Mouse (Mus musculus): ENCODE results near the gene Snx14. TPM values are rescaled to one million over a fixed set of nuclear protein-coding genes. Genes with fewer than 3 reads are reported as not detected.
A peak's percentile ranks its signal among the peaks of the same experiment; 100 is the strongest.

Snx14 gene
- polyA plus RNA-seq, 1 experiment = 15.8 TPM

- Histone ChIP-seq H3K36me3 (ENCODE audit: control insufficient read depth, insufficient read depth, low read length) (no peaks in the 10 kb centered on the region), H3K4me3 (ENCODE audit: control insufficient read depth, low read depth, low read length) (no peak overlapping the region), H3K27me3 (ENCODE audit: control insufficient read depth, insufficient read depth, low read length) (no peaks in the 10 kb centered on the region), H3K4me1 (ENCODE audit: control insufficient read depth, insufficient read depth, low read length) (peaks cover 3% of the 10 kb centered on the region; the same call in 1 of the 2 replicates), H3K27ac (ENCODE audit: control insufficient read depth, insufficient read depth, low read depth, low read length) (no peak overlapping the region)
- TF ChIP-seq CTCF (IDR thresholded peaks at IDR 0.05; ENCODE audit: control insufficient read depth, insufficient read depth, insufficient replicate concordance, low read depth, low read length) = no peak
- TF ChIP-seq POLR2A (IDR thresholded peaks at IDR 0.05; ENCODE audit: control insufficient read depth, low read depth, low read length) = no peak
Observed at GRCm38 (mm10) chr9:88359140-88359539, 79.6 kb downstream of the Snx14 start.

GRCm38 (mm10) chr9:88357173-88357572, 81.6 kb downstream of the Snx14 start:
- H3K27me3 ChIP-seq (ENCODE audit: control insufficient read depth, insufficient read depth, low read length) = no peaks in the 10 kb centered on the region
- no peak overlapping the region for H3K4me3 ChIP-seq (ENCODE audit: control insufficient read depth, low read depth, low read length)
- H3K36me3 ChIP-seq (ENCODE audit: control insufficient read depth, insufficient read depth, low read length) = no peaks in the 10 kb centered on the region
- TF ChIP-seq POLR2A (IDR thresholded peaks at IDR 0.05; ENCODE audit: control insufficient read depth, low read depth, low read length) (no peak), CTCF (IDR thresholded peaks at IDR 0.05; ENCODE audit: control insufficient read depth, insufficient read depth, insufficient replicate concordance, low read depth, low read length) (no peak)
- H3K4me1 ChIP-seq (ENCODE audit: control insufficient read depth, insufficient read depth, low read length) = peaks cover 3% of the 10 kb centered on the region; the same call in 1 of the 2 replicates
- peak overlapping the region; percentile 59; the same call in 1 of the 2 replicates for H3K27ac ChIP-seq (ENCODE audit: control insufficient read depth, insufficient read depth, low read depth, low read length)

DNA sequence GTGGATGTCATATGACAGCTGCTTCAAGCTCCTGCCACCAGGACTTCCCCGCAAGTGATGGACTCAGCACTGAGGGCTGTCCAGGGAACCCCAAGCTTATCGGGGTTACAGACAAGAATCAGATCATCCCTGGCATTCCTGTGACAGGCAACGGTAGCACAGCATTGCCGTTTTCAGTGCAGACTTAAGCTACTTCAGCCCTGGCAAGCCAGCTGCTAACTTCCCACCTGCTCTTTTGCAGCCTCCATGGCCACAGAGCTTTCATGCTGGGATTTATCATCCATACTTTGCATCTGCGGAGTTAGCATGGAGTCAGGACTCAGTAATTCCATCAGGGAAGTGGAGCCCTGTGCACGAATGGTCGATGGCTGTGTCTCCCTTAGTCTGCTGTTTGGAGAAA, 85.3 kb downstream of the Snx14 start:
- TF ChIP-seq CTCF (IDR thresholded peaks at IDR 0.05; ENCODE audit: control insufficient read depth, insufficient read depth, insufficient replicate concordance, low read depth, low read length) (no peak), POLR2A (IDR thresholded peaks at IDR 0.05; ENCODE audit: control insufficient read depth, low read depth, low read length) (no peak)
- H3K27ac ChIP-seq (ENCODE audit: control insufficient read depth, insufficient read depth, low read depth, low read length) = no peak overlapping the region

DNA sequence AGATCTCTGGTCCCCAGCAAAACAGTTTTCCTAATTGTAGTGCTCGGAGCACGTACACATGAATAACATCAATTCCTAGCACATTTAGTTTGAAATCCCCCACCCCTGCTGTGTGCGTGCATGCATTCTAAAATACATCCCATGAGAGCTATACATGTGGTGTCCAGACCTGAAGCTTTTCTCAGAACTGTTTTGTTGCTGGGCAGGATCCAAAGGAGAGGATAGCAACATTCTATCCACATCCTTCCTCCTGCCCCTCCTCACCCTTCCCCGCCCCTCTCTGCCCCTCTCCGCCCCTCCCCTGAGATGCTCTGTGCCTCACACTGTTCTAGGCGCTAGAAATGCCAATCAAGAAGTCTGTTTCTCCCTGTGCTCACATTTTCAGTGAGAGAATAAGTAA, 86.0 kb downstream of the Snx14 start:
- no peaks in the 10 kb centered on the region for H3K27me3 ChIP-seq (ENCODE audit: control insufficient read depth, insufficient read depth, low read length)
- no peak for TF ChIP-seq CTCF (IDR thresholded peaks at IDR 0.05; ENCODE audit: control insufficient read depth, insufficient read depth, insufficient replicate concordance, low read depth, low read length)
- no peak for TF ChIP-seq POLR2A (IDR thresholded peaks at IDR 0.05; ENCODE audit: control insufficient read depth, low read depth, low read length)
- no peak overlapping the region for H3K4me3 ChIP-seq (ENCODE audit: control insufficient read depth, low read depth, low read length)
- no peaks in the 10 kb centered on the region for H3K36me3 ChIP-seq (ENCODE audit: control insufficient read depth, insufficient read depth, low read length)
- H3K27ac ChIP-seq (ENCODE audit: control insufficient read depth, insufficient read depth, low read depth, low read length) = no peak overlapping the region
- peaks cover 3% of the 10 kb centered on the region; the same call in 1 of the 2 replicates for H3K4me1 ChIP-seq (ENCODE audit: control insufficient read depth, insufficient read depth, low read length)

More for the DNA sequence above, 85.3 kb downstream of the Snx14 start:
- no peaks in the 10 kb centered on the region for H3K27me3 ChIP-seq (ENCODE audit: control insufficient read depth, insufficient read depth, low read length)
- no peak overlapping the region for H3K4me3 ChIP-seq (ENCODE audit: control insufficient read depth, low read depth, low read length)
- peaks cover 3% of the 10 kb centered on the region; the same call in 1 of the 2 replicates for H3K4me1 ChIP-seq (ENCODE audit: control insufficient read depth, insufficient read depth, low read length)
- no peaks in the 10 kb centered on the region for H3K36me3 ChIP-seq (ENCODE audit: control insufficient read depth, insufficient read depth, low read length)

GRCm38 (mm10) chr9:88351163-88351562, 87.6 kb downstream of the Snx14 start:
- Histone ChIP-seq H3K4me3 (ENCODE audit: control insufficient read depth, low read depth, low read length) (no peak overlapping the region), H3K4me1 (ENCODE audit: control insufficient read depth, insufficient read depth, low read length) (peaks cover 3% of the 10 kb centered on the region), H3K36me3 (ENCODE audit: control insufficient read depth, insufficient read depth, low read length) (no peaks in the 10 kb centered on the region), H3K27ac (ENCODE audit: control insufficient read depth, insufficient read depth, low read depth, low read length) (no peak overlapping the region), H3K27me3 (ENCODE audit: control insufficient read depth, insufficient read depth, low read length) (no peaks in the 10 kb centered on the region)
- TF ChIP-seq POLR2A (IDR thresholded peaks at IDR 0.05; ENCODE audit: control insufficient read depth, low read depth, low read length) (no peak), CTCF (IDR thresholded peaks at IDR 0.05; ENCODE audit: control insufficient read depth, insufficient read depth, insufficient replicate concordance, low read depth, low read length) (no peak)

DNA sequence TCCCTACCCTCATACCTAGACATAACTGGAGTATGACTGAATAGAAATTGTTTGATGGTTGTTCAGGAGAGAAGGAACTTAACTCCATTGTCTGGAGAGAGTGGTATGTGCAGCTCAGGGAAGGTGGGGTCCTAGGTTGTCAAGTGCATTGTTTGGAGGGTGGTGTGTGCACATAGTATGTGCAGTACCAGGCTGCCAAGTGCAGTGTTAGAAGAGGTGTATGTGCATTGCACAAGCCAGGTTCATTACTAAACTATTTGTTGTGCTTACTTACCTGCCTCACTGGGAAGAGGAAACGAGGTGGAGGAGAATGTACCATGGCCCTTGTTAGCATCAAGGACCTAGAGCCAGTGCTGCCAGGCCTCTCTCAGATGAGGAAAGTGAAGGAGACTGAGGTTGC, 88.4 kb downstream of the Snx14 start:
- no peak overlapping the region for H3K4me3 ChIP-seq (ENCODE audit: control insufficient read depth, low read depth, low read length)
- H3K36me3 ChIP-seq (ENCODE audit: control insufficient read depth, insufficient read depth, low read length) = no peaks in the 10 kb centered on the region
- H3K27ac ChIP-seq (ENCODE audit: control insufficient read depth, insufficient read depth, low read depth, low read length) = no peak overlapping the region
- no peaks in the 10 kb centered on the region for H3K27me3 ChIP-seq (ENCODE audit: control insufficient read depth, insufficient read depth, low read length)
- TF ChIP-seq CTCF (IDR thresholded peaks at IDR 0.05; ENCODE audit: control insufficient read depth, insufficient read depth, insufficient replicate concordance, low read depth, low read length) (no peak), POLR2A (IDR thresholded peaks at IDR 0.05; ENCODE audit: control insufficient read depth, low read depth, low read length) (no peak)
- peaks cover 3% of the 10 kb centered on the region for H3K4me1 ChIP-seq (ENCODE audit: control insufficient read depth, insufficient read depth, low read length)

- no peak overlapping the region for H3K4me3 ChIP-seq (ENCODE audit: control insufficient read depth, low read depth, low read length)
- H3K4me1 ChIP-seq (ENCODE audit: control insufficient read depth, insufficient read depth, low read length) = peaks cover 3% of the 10 kb centered on the region
- no peaks in the 10 kb centered on the region for H3K27me3 ChIP-seq (ENCODE audit: control insufficient read depth, insufficient read depth, low read length)
- no peak for TF ChIP-seq CTCF (IDR thresholded peaks at IDR 0.05; ENCODE audit: control insufficient read depth, insufficient read depth, insufficient replicate concordance, low read depth, low read length)
- TF ChIP-seq POLR2A (IDR thresholded peaks at IDR 0.05; ENCODE audit: control insufficient read depth, low read depth, low read length) = no peak
- H3K36me3 ChIP-seq (ENCODE audit: control insufficient read depth, insufficient read depth, low read length) = no peaks in the 10 kb centered on the region
- H3K27ac ChIP-seq (ENCODE audit: control insufficient read depth, insufficient read depth, low read depth, low read length) = no peak overlapping the region
Observed at GRCm38 (mm10) chr9:88348623-88349022, 90.1 kb downstream of the Snx14 start.

- Histone ChIP-seq H3K4me1 (ENCODE audit: control insufficient read depth, insufficient read depth, low read length) (peaks cover 3% of the 10 kb centered on the region), H3K36me3 (ENCODE audit: control insufficient read depth, insufficient read depth, low read length) (no peaks in the 10 kb centered on the region), H3K27ac (ENCODE audit: control insufficient read depth, insufficient read depth, low read depth, low read length) (peak overlapping the region; percentile 8), H3K27me3 (ENCODE audit: control insufficient read depth, insufficient read depth, low read length) (no peaks in the 10 kb centered on the region), H3K4me3 (ENCODE audit: control insufficient read depth, low read depth, low read length) (no peak overlapping the region)
- TF ChIP-seq POLR2A (IDR thresholded peaks at IDR 0.05; ENCODE audit: control insufficient read depth, low read depth, low read length) = no peak
- no peak for TF ChIP-seq CTCF (IDR thresholded peaks at IDR 0.05; ENCODE audit: control insufficient read depth, insufficient read depth, insufficient replicate concordance, low read depth, low read length)
Observed at GRCm38 (mm10) chr9:88346857-88347256, 91.9 kb downstream of the Snx14 start.

Data from testis, adult 2 months (tissue).